Mouse (Mus musculus) megakaryocyte, embryonic 14.5 days (primary cell): ENCODE results near the gene Harbi1. TPM values are rescaled to one million over a fixed set of nuclear protein-coding genes. Genes with fewer than 3 reads are reported as not detected.
"Not testable (repeated sequence)": the region's sequence is repeated elsewhere in the genome, so short reads cannot be mapped to it uniquely, and the experiment has no call there.

ENCODE experiments used
- H3K27me3 ChIP-seq: replicated peaks from 2 replicates; pipeline ENCODE3; 2012; ENCODE audit warnings: inconsistent platforms
- H3K36me3 ChIP-seq: replicated peaks from 2 replicates; pipeline ENCODE3; 2012; ENCODE audit warnings: low read length, inconsistent platforms, mixed read lengths
- H3K4me1 ChIP-seq: 2 replicates; pipeline ENCODE4 v1.6.1; 2012; ENCODE audit warnings: inconsistent platforms
- H3K4me3 ChIP-seq: replicated peaks from 2 replicates; pipeline ENCODE3; 2012; ENCODE audit warnings: moderate library complexity, mild to moderate bottlenecking, inconsistent platforms
- H3K9me3 ChIP-seq: 2 replicates; pipeline ENCODE4 v1.6.1; 2012; ENCODE audit warnings: inconsistent platforms
- FLI1 ChIP-seq: IDR thresholded peaks from 2 replicates; pipeline ENCODE4 v1.6.1; 2012; ENCODE audit warnings: low read length, inconsistent platforms, mixed read lengths
- GATA1 ChIP-seq: IDR thresholded peaks from 3 replicates; pipeline ENCODE4 v1.6.1; 2012; ENCODE audit warnings: mixed read lengths, low read length, inconsistent platforms, borderline replicate concordance
- polyA plus RNA-seq: library from polyadenylated mRNA; stranded (reverse); fragments of >175 nt; gene quantifications from 2 replicates; pipeline ENCODE4 v1.2.3, GENCODE M21; 2012; ENCODE audit warnings: low replicate concordance; ENCODE audit not compliant: insufficient read depth

Gene Harbi1
- polyA plus RNA-seq, 1 experiment, result 0.82 TPM

GRCm38 (mm10) chr2:91708361-91708760 is 2.3 kb upstream of the Harbi1 start:
- no peak overlapping the region for H3K4me3 ChIP-seq
- peaks cover 26% of the 10 kb centered on the region for H3K4me1 ChIP-seq
- peaks cover 19% of the 10 kb centered on the region for H3K36me3 ChIP-seq
- no peak for TF ChIP-seq GATA1
- no peak for TF ChIP-seq FLI1
- no peaks in the 10 kb centered on the region for H3K9me3 ChIP-seq
- H3K27me3 ChIP-seq, result no peaks in the 10 kb centered on the region

GRCm38 (mm10) chr2:91711256-91711925 is 739 bp downstream of the Harbi1 start:
- Histone ChIP-seq H3K36me3 (peaks cover 18% of the 10 kb centered on the region), H3K27me3 (no peaks in the 10 kb centered on the region), H3K4me3 (peak overlapping the region; percentile 95), H3K9me3 (no peaks in the 10 kb centered on the region), H3K4me1 (peaks cover 34% of the 10 kb centered on the region)
- TF ChIP-seq GATA1 (no peak), FLI1 (no peak)

- peaks cover 22% of the 10 kb centered on the region for H3K4me1 ChIP-seq
- H3K9me3 ChIP-seq, result no peaks in the 10 kb centered on the region
- no peaks in the 10 kb centered on the region for H3K27me3 ChIP-seq
- peaks cover 39% of the 10 kb centered on the region for H3K36me3 ChIP-seq
- H3K4me3 ChIP-seq, result no peak overlapping the region
- no peak for TF ChIP-seq GATA1
- TF ChIP-seq FLI1, result no peak
Measured at GRCm38 (mm10) chr2:91714921-91715320, 4.3 kb downstream of the Harbi1 start.

- TF ChIP-seq FLI1 (no peak), GATA1 (no peak)
- H3K4me3 ChIP-seq, result no peak overlapping the region
- H3K4me1 ChIP-seq, result peaks cover 9% of the 10 kb centered on the region
- H3K27me3 ChIP-seq, result no peaks in the 10 kb centered on the region
- peaks cover 46% of the 10 kb centered on the region for H3K36me3 ChIP-seq
- H3K9me3 ChIP-seq, result no peaks in the 10 kb centered on the region
Measured at GRCm38 (mm10) chr2:91718276-91718675, 7.6 kb downstream of the Harbi1 start.

GRCm38 (mm10) chr2:91723382-91723781 is 12.7 kb downstream of the Harbi1 start:
- TF ChIP-seq FLI1, result no peak
- TF ChIP-seq GATA1, result no peak
- H3K4me1 ChIP-seq, result peaks cover 39% of the 10 kb centered on the region
- H3K9me3 ChIP-seq, result no peaks in the 10 kb centered on the region
- peaks cover 27% of the 10 kb centered on the region for H3K36me3 ChIP-seq
- no peak overlapping the region for H3K4me3 ChIP-seq
- no peaks in the 10 kb centered on the region for H3K27me3 ChIP-seq

- Histone ChIP-seq H3K9me3 (no peaks in the 10 kb centered on the region), H3K4me1 (peaks cover 43% of the 10 kb centered on the region), H3K4me3 (no peak overlapping the region), H3K27me3 (no peaks in the 10 kb centered on the region), H3K36me3 (peaks cover 21% of the 10 kb centered on the region)
- TF ChIP-seq FLI1, result no peak
- TF ChIP-seq GATA1, result no peak
Measured at GRCm38 (mm10) chr2:91723951-91724350, 13.3 kb downstream of the Harbi1 start.

- no peak for TF ChIP-seq GATA1
- no peak for TF ChIP-seq FLI1
- H3K9me3 ChIP-seq, result no peaks in the 10 kb centered on the region
- no peaks in the 10 kb centered on the region for H3K27me3 ChIP-seq
- peak overlapping the region; percentile 70 for H3K4me3 ChIP-seq
- H3K4me1 ChIP-seq, result peaks cover 48% of the 10 kb centered on the region
- peaks cover 14% of the 10 kb centered on the region for H3K36me3 ChIP-seq
Measured at GRCm38 (mm10) chr2:91724716-91725115, 14.1 kb downstream of the Harbi1 start.

- H3K27me3 ChIP-seq, H3K9me3 ChIP-seq: not testable (repeated sequence)
- H3K4me3 ChIP-seq, result peak overlapping the region; percentile 83
Measured at GRCm38 (mm10) chr2:91725476-91725875, 14.8 kb downstream of the Harbi1 start.

GRCm38 (mm10) chr2:91727011-91727410 is 16.4 kb downstream of the Harbi1 start:
- no peak overlapping the region for H3K4me3 ChIP-seq
- H3K9me3 ChIP-seq, result no peaks in the 10 kb centered on the region
- TF ChIP-seq FLI1, result no peak
- TF ChIP-seq GATA1, result no peak
- H3K36me3 ChIP-seq, result peaks cover under 1% of the 10 kb centered on the region
- peaks cover 50% of the 10 kb centered on the region for H3K4me1 ChIP-seq
- no peaks in the 10 kb centered on the region for H3K27me3 ChIP-seq

More at GRCm38 (mm10) chr2:91725476-91725875, 14.8 kb downstream of the Harbi1 start:
- H3K36me3 ChIP-seq, result not testable (repeated sequence)
- H3K4me1 ChIP-seq, result peaks cover 48% of the 10 kb centered on the region

- peaks cover 40% of the 10 kb centered on the region for H3K4me1 ChIP-seq
- peak overlapping the region; percentile 98 for H3K4me3 ChIP-seq
- TF ChIP-seq GATA1, result no peak
- no peak for TF ChIP-seq FLI1
- H3K9me3 ChIP-seq, result no peaks in the 10 kb centered on the region
- peaks cover 11% of the 10 kb centered on the region for H3K36me3 ChIP-seq
- H3K27me3 ChIP-seq, result no peaks in the 10 kb centered on the region
Measured at GRCm38 (mm10) chr2:91729571-91729970, 18.9 kb downstream of the Harbi1 start.

- H3K27me3 ChIP-seq, result no peaks in the 10 kb centered on the region
- H3K36me3 ChIP-seq, result peaks cover 15% of the 10 kb centered on the region
- H3K4me1 ChIP-seq, result peaks cover 40% of the 10 kb centered on the region
- TF ChIP-seq GATA1, result no peak
- no peak for TF ChIP-seq FLI1
- H3K9me3 ChIP-seq, result no peaks in the 10 kb centered on the region
- peak within 1 kb of the TSS; percentile 98 for H3K4me3 ChIP-seq
Measured at GRCm38 (mm10) chr2:91729971-91730821, 19.5 kb downstream of the Harbi1 start, which contains the start of gene Ambra1. TSS of gene Ambra1 (plus strand) at chr2:91730134.
